Mouse (Mus musculus) CH12.LX (cell line): ENCODE measurements at regions not wholly inside any gene's neighbourhood (a gene's known extent, or its start where the extent isn't known, plus 50 kb on each side); places are given as distances from the start of the nearest gene placed in this dataset.

Experiments
- DNase-seq: peaks from one replicate; pipeline ENCODE4 v3.0.0-alpha.2; 2013; ENCODE audit errors: extremely low read depth
- H3K27ac ChIP-seq: 2 replicates; pipeline ENCODE4 v1.5.1; 2012; ENCODE audit warnings: low read depth, mild to moderate bottlenecking, control low read depth, moderate library complexity; ENCODE audit not compliant: insufficient read depth
- H3K27me3 ChIP-seq: replicated peaks from 2 replicates; pipeline ENCODE3; 2012; ENCODE audit warnings: inconsistent platforms
- H3K36me3 ChIP-seq, 2 experiments: replicated peaks in 1 of 2; 2 replicates each; pipeline versions ENCODE3 to v1.6.1; 2012; ENCODE audit warnings: inconsistent platforms in 1 of 2, low read length in 1 of 2, mild to moderate bottlenecking in 1 of 2, mixed read lengths in 1 of 2, moderate library complexity in 1 of 2; ENCODE audit not compliant: control insufficient read depth in 1 of 2, insufficient read depth in 1 of 2
- H3K4me1 ChIP-seq, 2 experiments: 2 replicates each; pipeline ENCODE4 v1.6.1; 2012; ENCODE audit warnings: inconsistent platforms in 1 of 2, moderate library complexity in 1 of 2; ENCODE audit not compliant: insufficient read depth in 2 of 2, control insufficient read depth in 1 of 2
- H3K4me2 ChIP-seq: 2 replicates; pipeline ENCODE4 v1.6.1; 2012; ENCODE audit warnings: low read depth, mild to moderate bottlenecking, control low read depth; ENCODE audit not compliant: poor library complexity, insufficient read depth, severe bottlenecking
- H3K4me3 ChIP-seq, 3 experiments: fragments of 150-350 bp in 1 of 3; sonication (generic) in 1 of 3; replicated peaks in 1 of 3; 2 replicates each; pipeline versions ENCODE3 to v1.5.1; 2011 to 2012; ENCODE audit warnings: low read depth in 2 of 3, low read length in 2 of 3, mild to moderate bottlenecking in 2 of 3, moderate library complexity in 2 of 3, control low read depth in 1 of 3, improper control_type of control experiment in 1 of 3, inconsistent platforms in 1 of 3, mixed read lengths in 1 of 3; ENCODE audit not compliant: poor library complexity in 1 of 3
- H3K79me2 ChIP-seq: replicated peaks from 2 replicates; pipeline ENCODE4 v1.6.1; 2012; ENCODE audit warnings: mild to moderate bottlenecking, moderate library complexity; ENCODE audit not compliant: control insufficient read depth, poor library complexity, insufficient read depth, severe bottlenecking; ENCODE audit errors: extremely low read depth
- H3K9ac ChIP-seq: 2 replicates; pipeline ENCODE4 v1.6.1; 2012; ENCODE audit warnings: low read depth, mild to moderate bottlenecking, control low read depth, moderate library complexity; ENCODE audit not compliant: insufficient read depth
- H3K9me3 ChIP-seq: replicated peaks from 2 replicates; pipeline ENCODE3; 2012; ENCODE audit warnings: low read length, inconsistent platforms, mixed read lengths
- CHD2 ChIP-seq: IDR thresholded peaks from 2 replicates; pipeline ENCODE4 v1.6.1; 2011; ENCODE audit warnings: low read length, improper control_type of control experiment
- CTCF ChIP-seq, 2 experiments: IDR thresholded peaks in 1 of 2; conservative IDR thresholded peaks in 1 of 2; 2 replicates each; pipeline ENCODE4 v1.5.1; 2011 to 2012; ENCODE audit warnings: low read depth in 2 of 2, low read length in 2 of 2, improper control_type of control experiment in 1 of 2, inconsistent platforms in 1 of 2, mild to moderate bottlenecking in 1 of 2, moderate library complexity in 1 of 2
- E2F4 ChIP-seq: IDR thresholded peaks from 2 replicates; pipeline ENCODE4 v1.6.1; 2011; ENCODE audit warnings: low read depth, low read length, improper control_type of control experiment; ENCODE audit not compliant: insufficient replicate concordance
- ELF1 ChIP-seq: IDR thresholded peaks from 2 replicates; pipeline ENCODE4 v1.6.1; 2014; ENCODE audit warnings: low read depth, mild to moderate bottlenecking, inconsistent platforms, low read length, improper control_type of control experiment
- ETS1 ChIP-seq: conservative IDR thresholded peaks from 2 replicates; pipeline ENCODE4 v1.6.1; 2012; ENCODE audit warnings: low read depth, mild to moderate bottlenecking, inconsistent platforms, low read length, improper control_type of control experiment, moderate library complexity
- IRF4 ChIP-seq: IDR thresholded peaks from 2 replicates; pipeline ENCODE4 v1.6.1; 2014; ENCODE audit warnings: low read depth, mild to moderate bottlenecking, inconsistent platforms, low read length, improper control_type of control experiment
- JUN ChIP-seq: IDR thresholded peaks from 2 replicates; pipeline ENCODE4 v1.6.1; 2011; ENCODE audit warnings: low read depth, mild to moderate bottlenecking, low read length, improper control_type of control experiment, moderate library complexity; ENCODE audit not compliant: insufficient read depth
- MAFK ChIP-seq: IDR thresholded peaks from 2 replicates; pipeline ENCODE4 v1.6.1; 2011; ENCODE audit warnings: low read length, improper control_type of control experiment; ENCODE audit not compliant: insufficient replicate concordance
- MAX ChIP-seq: IDR thresholded peaks from 2 replicates; pipeline ENCODE4 v1.6.1; 2011; ENCODE audit warnings: low read length, improper control_type of control experiment
- MAZ ChIP-seq: IDR thresholded peaks from 2 replicates; pipeline ENCODE4 v1.6.1; 2012; ENCODE audit warnings: low read depth, mild to moderate bottlenecking, inconsistent platforms, low read length, improper control_type of control experiment, moderate library complexity
- MEF2A ChIP-seq: IDR thresholded peaks from 2 replicates; pipeline ENCODE4 v1.6.1; 2014; ENCODE audit warnings: low read depth, mild to moderate bottlenecking, inconsistent platforms, low read length, improper control_type of control experiment, borderline replicate concordance
- MYC ChIP-seq: IDR thresholded peaks from 2 replicates; pipeline ENCODE4 v1.6.1; 2011; ENCODE audit warnings: low read depth, mild to moderate bottlenecking, improper control_type of control experiment, low read length
- NELFE ChIP-seq: IDR thresholded peaks from 2 replicates; pipeline ENCODE4 v1.6.1; 2011; ENCODE audit warnings: low read depth, low read length, improper control_type of control experiment
- NRF1 ChIP-seq: IDR thresholded peaks from 2 replicates; pipeline ENCODE4 v1.6.1; 2014; ENCODE audit warnings: low read depth, mild to moderate bottlenecking, inconsistent platforms, low read length, improper control_type of control experiment, moderate library complexity
- POLR2A ChIP-seq: IDR thresholded peaks from 2 replicates; pipeline ENCODE4 v1.6.1; 2011; ENCODE audit warnings: low read depth, mild to moderate bottlenecking, improper control_type of control experiment, low read length
- POLR2AphosphoS2 ChIP-seq: IDR thresholded peaks from 2 replicates; pipeline ENCODE4 v1.6.1; 2011; ENCODE audit warnings: low read depth, low read length, improper control_type of control experiment
- RAD21 ChIP-seq: IDR thresholded peaks from 2 replicates; pipeline ENCODE4 v1.6.1; 2011; ENCODE audit warnings: low read depth, mild to moderate bottlenecking, low read length, improper control_type of control experiment, moderate library complexity
- RCOR1 ChIP-seq: conservative IDR thresholded peaks from 2 replicates; pipeline ENCODE4 v1.6.1; 2012; ENCODE audit warnings: low read depth, mild to moderate bottlenecking, inconsistent platforms, low read length, improper control_type of control experiment
- SIN3A ChIP-seq: IDR thresholded peaks from 2 replicates; pipeline ENCODE4 v1.6.1; 2012; ENCODE audit warnings: low read length, improper control_type of control experiment, inconsistent platforms
- SMC3 ChIP-seq: IDR thresholded peaks from 2 replicates; pipeline ENCODE4 v1.6.1; 2011; ENCODE audit warnings: low read depth, low read length, improper control_type of control experiment
- TBP ChIP-seq: conservative IDR thresholded peaks from 2 replicates; pipeline ENCODE4 v1.6.1; 2011; ENCODE audit warnings: low read depth, low read length, improper control_type of control experiment
- TCF12 ChIP-seq: IDR thresholded peaks from 2 replicates; pipeline ENCODE4 v1.6.1; 2014; ENCODE audit warnings: low read depth, mild to moderate bottlenecking, inconsistent platforms, low read length, improper control_type of control experiment
- UBTF ChIP-seq: IDR thresholded peaks from 2 replicates; pipeline ENCODE4 v1.6.1; 2012; ENCODE audit warnings: low read depth, mild to moderate bottlenecking, inconsistent platforms, low read length, improper control_type of control experiment, moderate library complexity
- USF1 ChIP-seq: IDR thresholded peaks from 2 replicates; pipeline ENCODE4 v1.6.1; 2014; ENCODE audit warnings: low read depth, mild to moderate bottlenecking, inconsistent platforms, low read length, improper control_type of control experiment
- ZC3H11A ChIP-seq: IDR thresholded peaks from 2 replicates; pipeline ENCODE4 v1.6.1; 2012; ENCODE audit warnings: low read depth, mild to moderate bottlenecking, inconsistent platforms, low read length, improper control_type of control experiment
- ZMIZ1 ChIP-seq: IDR thresholded peaks from 2 replicates; pipeline ENCODE4 v1.6.1; 2012; ENCODE audit warnings: low read depth, mild to moderate bottlenecking, inconsistent platforms, low read length, improper control_type of control experiment
- dilution Hi-C: fragments of 300-500 bp; cut with MboI; formaldehyde crosslinking; loops from 2 replicates; pipeline ENCODE4 v1.14.3; 2020; ENCODE audit warnings: low sequenced_read_pairs; ENCODE audit not compliant: extremely low pct_unique_long_range_greater_than_20kb, extremely low pct_ligation_motif_present
- in situ Hi-C: fragments of 300-500 bp; cut with MboI; formaldehyde crosslinking; loops from 3 replicates; pipeline ENCODE4 v1.14.3; 2019; ENCODE audit warnings: low sequenced_read_pairs, low pct_ligation_motif_present, low pct_unique_long_range_greater_than_20kb, mixed read lengths

- no peak overlapping the region for H3K4me2 ChIP-seq
- no peak overlapping the region for H3K27ac ChIP-seq
Measured at GRCm38 (mm10) chr1:71913221-71913620, 260.2 kb upstream of the Fn1 start.

GRCm38 (mm10) chr1:71912441-71912840 is 259.4 kb upstream of the Fn1 start:
- H3K9ac ChIP-seq: no peak overlapping the region
- H3K79me2 ChIP-seq: no peaks in the 10 kb centered on the region
- peaks cover 0 to 3% of the 10 kb centered on the region in 2 experiments; a peak in 1 of 4 replicates for H3K4me1 ChIP-seq
- H3K9me3 ChIP-seq: no peaks in the 10 kb centered on the region
- H3K27ac ChIP-seq: no peak overlapping the region
- no peak overlapping the region for H3K4me3 ChIP-seq
- TF ChIP-seq CHD2 (no peak), TCF12 (no peak), USF1 (no peak), NRF1 (no peak), SIN3A (no peak), ZC3H11A (no peak), ZMIZ1 (no peak), IRF4 (no peak), ELF1 (no peak), MEF2A (no peak), RCOR1 (no peak), NELFE (no peak), E2F4 (no peak), MAZ (no peak), POLR2A (no peak), TBP (no peak)
- H3K36me3 ChIP-seq: no peaks in the 10 kb centered on the region
- peak; percentile 3 for DNase-seq
- in situ Hi-C loops (no loop called here), dilution Hi-C loops (no loop called here)
- no peak overlapping the region for H3K4me2 ChIP-seq
- no peaks in the 10 kb centered on the region for H3K27me3 ChIP-seq

More at GRCm38 (mm10) chr1:71913221-71913620, 260.2 kb upstream of the Fn1 start:
- Histone ChIP-seq H3K4me1 (peaks cover 0 to 3% of the 10 kb centered on the region in 2 experiments; a peak in 1 of 4 replicates), H3K9me3 (no peaks in the 10 kb centered on the region), H3K79me2 (no peaks in the 10 kb centered on the region), H3K9ac (no peak overlapping the region), H3K27me3 (no peaks in the 10 kb centered on the region), H3K36me3 (no peaks in the 10 kb centered on the region), H3K4me3 (no peak overlapping the region)
- no peak for DNase-seq
- dilution Hi-C loops: no loop called here
- in situ Hi-C loops: no loop called here
- TF ChIP-seq MAX (no peak), UBTF (no peak), RCOR1 (no peak), JUN (no peak), ETS1 (no peak), CTCF (conservative IDR thresholded peaks at IDR 0.05 in 1 of 2, IDR thresholded peaks at IDR 0.05 in 1 of 2; ENCODE audit: low read depth in 2 of 2, low read length in 2 of 2) (no peak), MYC (no peak), ZMIZ1 (no peak), NRF1 (no peak), RAD21 (no peak), CHD2 (no peak), MAZ (no peak), ELF1 (no peak), POLR2AphosphoS2 (no peak), SIN3A (no peak), MEF2A (no peak), MAFK (no peak), SMC3 (no peak)
